Mouse (Mus musculus): ENCODE measurements around the gene Kcnc3. TPM values are rescaled to one million over a fixed set of nuclear protein-coding genes. Genes with fewer than 3 reads are reported as not detected.

The Kcnc3 gene
- 9.5 and 12.4 TPM in 2 replicates for total RNA-seq (2012; rRNA removed)

DNA sequence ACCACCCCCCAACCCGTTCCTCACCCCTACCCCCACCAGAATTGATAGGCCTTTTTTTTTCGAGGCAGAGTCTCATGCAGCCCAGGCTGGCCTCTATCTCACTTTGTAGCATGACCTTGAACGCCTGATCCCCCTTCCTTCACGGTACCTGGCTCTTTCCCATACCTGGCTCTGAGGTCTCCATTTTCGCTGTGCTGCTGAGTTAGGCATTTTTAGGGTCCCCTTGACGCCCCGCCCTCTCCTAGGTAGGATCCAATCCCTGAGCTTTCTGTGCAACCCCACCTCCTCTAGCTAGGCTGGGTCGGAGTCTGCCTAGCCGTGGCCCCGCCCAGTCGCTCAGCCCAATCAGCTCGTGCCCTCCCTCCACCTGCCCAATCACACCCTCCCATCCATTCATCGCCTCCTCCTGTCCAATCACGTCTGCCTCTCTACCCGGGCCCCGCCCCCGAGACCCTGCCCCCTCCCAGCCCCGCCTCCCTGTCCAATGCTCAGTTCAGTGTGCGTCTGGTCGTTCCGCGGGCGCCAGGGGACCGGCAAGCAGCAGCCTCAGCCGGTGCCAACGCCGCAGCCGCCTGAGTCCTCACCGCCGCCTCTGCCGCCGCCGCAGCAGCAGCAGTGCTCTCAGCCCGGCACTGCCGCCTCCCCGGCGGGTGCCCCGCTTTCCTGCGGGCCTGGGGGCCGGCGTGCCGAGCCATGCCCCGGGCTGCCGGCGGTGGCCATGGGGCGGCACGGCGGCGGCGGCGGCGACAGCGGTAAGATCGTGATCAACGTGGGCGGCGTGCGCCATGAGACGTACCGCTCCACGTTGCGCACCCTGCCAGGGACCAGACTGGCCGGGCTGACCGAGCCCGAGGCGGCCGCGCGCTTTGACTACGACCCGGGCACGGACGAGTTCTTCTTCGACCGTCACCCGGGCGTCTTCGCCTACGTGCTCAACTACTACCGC lies at the start of gene Kcnc3:
Gene Kcnc3, plus strand, starts transcription at position 263 of the 946 bp plus-strand sequence.
- H3K9me3 ChIP-seq (ENCODE audit: control insufficient read depth, insufficient read depth, low read depth, low read length): no peaks in the 10 kb centered on the region
- peak within 1 kb of the TSS; percentile 43; the same call in 1 of the 2 replicates for H3K27ac ChIP-seq (ENCODE audit: insufficient read depth, low read depth, low read length, poor library complexity, severe bottlenecking)
- H3K4me3 ChIP-seq (ENCODE audit: insufficient read depth in 1 of 2, low read depth in 1 of 2, low read length in 2 of 2, poor library complexity in 1 of 2, severe bottlenecking in 1 of 2): peak within 1 kb of the TSS; percentile 82 to 85
- peak within 1 kb of the TSS; percentile 68 for H3K9ac ChIP-seq (ENCODE audit: insufficient read depth, low read depth, low read length, poor library complexity, severe bottlenecking)
- TF ChIP-seq ZC3H11A (IDR thresholded peaks at IDR 0.05; ENCODE audit: borderline replicate concordance, low read depth, low read length): no peak
- no peak for TF ChIP-seq ZNF384 (IDR thresholded peaks at IDR 0.05; ENCODE audit: low read depth, low read length)
- no peak for TF ChIP-seq HCFC1 (IDR thresholded peaks at IDR 0.05; ENCODE audit: borderline replicate concordance, insufficient read depth, low read length)
- TF ChIP-seq MAFK (IDR thresholded peaks at IDR 0.05; ENCODE audit: insufficient read depth, low read depth, low read length): peak; percentile 89
- TF ChIP-seq CHD2 (IDR thresholded peaks at IDR 0.05; ENCODE audit: low read depth, low read length): peak; percentile 64; the same call in 1 of the 2 replicates
- peaks cover 4 to 24% of the 10 kb centered on the region in 2 experiments; a peak in 2 of 4 replicates for H3K4me1 ChIP-seq (ENCODE audit: control insufficient read depth in 2 of 2, insufficient read depth in 2 of 2, low read length in 2 of 2, poor library complexity in 1 of 2)
- in situ Hi-C loops (cut with MboI; ENCODE audit: low sequenced_read_pairs in 2 of 2, unreplicated experiment in 2 of 2): no loop called here
- peaks cover 9% of the 10 kb centered on the region for H3K36me3 ChIP-seq (ENCODE audit: control insufficient read depth, insufficient read depth, low read length, poor library complexity, severe bottlenecking)
- DNase-seq (ENCODE audit: low read depth, low spot score): peak; percentile 94

DNA sequence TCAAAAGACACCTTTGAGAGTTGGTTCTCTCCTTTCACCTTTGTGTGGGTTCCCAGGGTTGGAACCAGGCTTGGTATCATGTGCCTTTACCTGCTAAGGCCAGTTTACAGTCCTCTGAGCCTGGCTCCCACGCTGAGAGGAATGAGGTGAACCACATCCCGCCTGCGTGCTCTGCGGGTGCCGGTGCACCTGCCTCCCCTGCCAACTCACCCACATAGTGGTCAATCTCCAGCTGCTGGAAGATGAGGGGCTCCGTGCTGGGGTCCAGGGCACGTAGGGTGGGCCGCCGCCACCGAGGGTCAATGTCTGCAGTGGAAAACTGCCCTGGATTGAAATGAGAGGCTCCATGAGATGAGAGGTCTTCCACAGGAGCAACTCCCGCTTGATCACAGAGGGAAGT lies 47.9 kb upstream of the Kcnc3 start:
- H3K27ac ChIP-seq (ENCODE audit: insufficient read depth, low read depth, low read length, poor library complexity, severe bottlenecking): no peak overlapping the region
- no peaks in the 10 kb centered on the region for H3K9me3 ChIP-seq (ENCODE audit: control insufficient read depth, insufficient read depth, low read depth, low read length)
- peaks cover 0 to 22% of the 10 kb centered on the region in 2 experiments; a peak in 2 of 4 replicates for H3K4me1 ChIP-seq (ENCODE audit: control insufficient read depth in 2 of 2, insufficient read depth in 2 of 2, low read length in 2 of 2, poor library complexity in 1 of 2)
- in situ Hi-C loops (cut with MboI; ENCODE audit: low sequenced_read_pairs in 2 of 2, unreplicated experiment in 2 of 2): no loop called here
- DNase-seq (ENCODE audit: low read depth, low spot score): no peak
- H3K36me3 ChIP-seq (ENCODE audit: control insufficient read depth, insufficient read depth, low read length, poor library complexity, severe bottlenecking): peaks cover 54% of the 10 kb centered on the region
- H3K4me3 ChIP-seq (ENCODE audit: insufficient read depth in 1 of 2, low read depth in 1 of 2, low read length in 2 of 2, poor library complexity in 1 of 2, severe bottlenecking in 1 of 2): 0 out of 4 replicates have a peak overlapping the region, but pooled peaks of 1 of the 2 experiments have one; percentile 7
- TF ChIP-seq CHD2 (IDR thresholded peaks at IDR 0.05; ENCODE audit: low read depth, low read length): no peak
- TF ChIP-seq ZC3H11A (IDR thresholded peaks at IDR 0.05; ENCODE audit: borderline replicate concordance, low read depth, low read length): no peak
- no peak for TF ChIP-seq HCFC1 (IDR thresholded peaks at IDR 0.05; ENCODE audit: borderline replicate concordance, insufficient read depth, low read length)
- TF ChIP-seq ZNF384 (IDR thresholded peaks at IDR 0.05; ENCODE audit: low read depth, low read length): no peak
- no peak for TF ChIP-seq MAFK (IDR thresholded peaks at IDR 0.05; ENCODE audit: insufficient read depth, low read depth, low read length)
- H3K9ac ChIP-seq (ENCODE audit: insufficient read depth, low read depth, low read length, poor library complexity, severe bottlenecking): no peak overlapping the region

DNA sequence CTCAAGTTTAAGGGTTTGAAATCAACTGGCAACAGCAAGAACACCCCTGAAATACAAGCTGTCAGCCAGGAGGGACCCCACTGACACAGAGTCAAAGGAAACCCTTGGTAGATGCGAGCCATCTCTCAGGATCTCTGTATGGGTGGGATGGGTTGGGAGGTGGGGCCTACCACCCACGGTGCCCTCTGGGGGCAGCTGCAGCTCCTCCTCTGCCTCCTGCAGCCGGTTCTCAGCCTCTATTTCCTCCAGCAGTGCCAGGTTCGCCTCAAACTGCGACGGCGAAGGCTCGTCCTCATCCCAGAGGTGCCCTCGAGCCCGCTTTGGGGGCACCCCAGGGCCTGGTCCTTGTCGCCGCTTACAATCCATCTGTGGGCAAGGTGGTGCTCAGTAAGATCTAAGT lies 47.4 kb upstream of the Kcnc3 start:
- Histone ChIP-seq H3K4me1 (ENCODE audit: control insufficient read depth in 2 of 2, insufficient read depth in 2 of 2, low read length in 2 of 2, poor library complexity in 1 of 2) (peaks cover 2 to 25% of the 10 kb centered on the region in 2 experiments; a peak in 2 of 4 replicates), H3K27ac (ENCODE audit: insufficient read depth, low read depth, low read length, poor library complexity, severe bottlenecking) (no peak overlapping the region), H3K4me3 (ENCODE audit: insufficient read depth in 1 of 2, low read depth in 1 of 2, low read length in 2 of 2, poor library complexity in 1 of 2, severe bottlenecking in 1 of 2) (no peak overlapping the region), H3K9ac (ENCODE audit: insufficient read depth, low read depth, low read length, poor library complexity, severe bottlenecking) (no peak overlapping the region), H3K36me3 (ENCODE audit: control insufficient read depth, insufficient read depth, low read length, poor library complexity, severe bottlenecking) (peaks cover 49% of the 10 kb centered on the region), H3K9me3 (ENCODE audit: control insufficient read depth, insufficient read depth, low read depth, low read length) (no peaks in the 10 kb centered on the region)
- in situ Hi-C loops (cut with MboI; ENCODE audit: low sequenced_read_pairs in 2 of 2, unreplicated experiment in 2 of 2): no loop called here
- no peak for DNase-seq (ENCODE audit: low read depth, low spot score)
- no peak for TF ChIP-seq MAFK (IDR thresholded peaks at IDR 0.05; ENCODE audit: insufficient read depth, low read depth, low read length)
- no peak for TF ChIP-seq ZNF384 (IDR thresholded peaks at IDR 0.05; ENCODE audit: low read depth, low read length)
- no peak for TF ChIP-seq HCFC1 (IDR thresholded peaks at IDR 0.05; ENCODE audit: borderline replicate concordance, insufficient read depth, low read length)
- no peak for TF ChIP-seq ZC3H11A (IDR thresholded peaks at IDR 0.05; ENCODE audit: borderline replicate concordance, low read depth, low read length)
- no peak for TF ChIP-seq CHD2 (IDR thresholded peaks at IDR 0.05; ENCODE audit: low read depth, low read length)

DNA sequence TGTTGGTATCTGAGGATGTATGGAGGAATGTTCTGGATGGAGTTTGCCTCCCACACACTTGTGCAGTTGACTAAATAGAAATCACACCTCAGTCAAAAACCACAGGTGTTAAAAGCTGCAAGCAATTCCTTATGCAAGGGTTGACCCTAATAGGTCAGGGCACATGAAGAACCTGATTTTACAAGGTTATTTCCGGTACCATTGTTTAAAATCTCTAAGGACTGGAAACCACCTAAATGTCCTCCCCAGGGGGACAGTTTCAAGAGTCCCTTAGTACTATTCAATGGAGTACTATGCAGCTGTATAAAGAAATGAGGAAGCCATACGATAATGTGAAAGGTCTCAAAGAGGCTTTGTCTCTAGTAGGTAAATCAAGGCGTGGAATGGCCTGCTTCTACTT lies 44.2 kb upstream of the Kcnc3 start:
- Histone ChIP-seq H3K9ac (ENCODE audit: insufficient read depth, low read depth, low read length, poor library complexity, severe bottlenecking) (no peak overlapping the region), H3K36me3 (ENCODE audit: control insufficient read depth, insufficient read depth, low read length, poor library complexity, severe bottlenecking) (peaks cover 34% of the 10 kb centered on the region), H3K4me3 (ENCODE audit: insufficient read depth in 1 of 2, low read depth in 1 of 2, low read length in 2 of 2, poor library complexity in 1 of 2, severe bottlenecking in 1 of 2) (no peak overlapping the region), H3K27ac (ENCODE audit: insufficient read depth, low read depth, low read length, poor library complexity, severe bottlenecking) (no peak overlapping the region), H3K9me3 (ENCODE audit: control insufficient read depth, insufficient read depth, low read depth, low read length) (no peaks in the 10 kb centered on the region), H3K4me1 (ENCODE audit: control insufficient read depth in 2 of 2, insufficient read depth in 2 of 2, low read length in 2 of 2, poor library complexity in 1 of 2) (peaks cover 2 to 17% of the 10 kb centered on the region in 2 experiments; a peak in 2 of 4 replicates)
- in situ Hi-C loops (cut with MboI; ENCODE audit: low sequenced_read_pairs in 2 of 2, unreplicated experiment in 2 of 2): no loop called here
- no peak for TF ChIP-seq CHD2 (IDR thresholded peaks at IDR 0.05; ENCODE audit: low read depth, low read length)
- no peak for TF ChIP-seq ZNF384 (IDR thresholded peaks at IDR 0.05; ENCODE audit: low read depth, low read length)
- TF ChIP-seq ZC3H11A (IDR thresholded peaks at IDR 0.05; ENCODE audit: borderline replicate concordance, low read depth, low read length): no peak
- no peak for TF ChIP-seq HCFC1 (IDR thresholded peaks at IDR 0.05; ENCODE audit: borderline replicate concordance, insufficient read depth, low read length)
- TF ChIP-seq MAFK (IDR thresholded peaks at IDR 0.05; ENCODE audit: insufficient read depth, low read depth, low read length): no peak
- no peak for DNase-seq (ENCODE audit: low read depth, low spot score)

Data from ES-E14 (cell line).